Comparison of ENCODE assay signal across 9 mouse cellular contexts in genomic region chr12:9573682-9574081, GRCm38 (mm10). TPM values are rescaled to one million over a fixed set of nuclear protein-coding genes. Genes with fewer than 3 reads are reported as not detected.
DNase-seq lines count a peak whose midpoint lies in the region; ATAC-seq and TF ChIP-seq lines count a peak whose summit lies in the region.
"Had no signal": no experiment of that assay in that cellular context is flagged by ENCODE, and none has a peak within 500 bp of the region (broad histone marks: within the 10 kb centered on the region; RNA-seq: fewer than 3 reads in every experiment).

No protein-coding gene starts in this region.

- H3K27me3 ChIP-seq in heart, embryonic 12.5 days (replicated peaks), result peaks cover 64% of the 10 kb centered on the region
- H3K27me3 ChIP-seq in embryonic facial prominence, embryonic 14.5 days (replicated peaks; ENCODE audit: control insufficient read depth, insufficient read depth, low read length), result peaks cover 69% of the 10 kb centered on the region
- H3K27me3 ChIP-seq in intestine, embryonic 16.5 days (replicated peaks; ENCODE audit: control insufficient read depth, insufficient read depth, low read length), result peaks cover 63% of the 10 kb centered on the region
- H3K27me3 ChIP-seq in midbrain, postnatal 0 days (ENCODE audit: insufficient read depth, low read length), result peaks cover 87% of the 10 kb centered on the region

- ATAC-seq in heart, embryonic 12.5 days (ENCODE audit: insufficient number of reproducible peaks, low FRiP score), result 0 out of 2 replicates have a peak, but pooled peaks have one; percentile 3
- no peak for ATAC-seq in embryonic facial prominence, embryonic 14.5 days (ENCODE audit: low read depth)
- ATAC-seq in intestine, embryonic 16.5 days, result no peak
- no peak for ATAC-seq in midbrain, postnatal 0 days (ENCODE audit: low FRiP score)

- H3K27ac ChIP-seq in heart, embryonic 12.5 days (ENCODE audit: poor library complexity, severe bottlenecking), result no peak overlapping the region
- H3K27ac ChIP-seq in embryonic facial prominence, embryonic 14.5 days (replicated peaks; ENCODE audit: low read depth, low read length), result peak overlapping the region; percentile 16; the same call in 1 of the 2 replicates
- H3K27ac ChIP-seq in intestine, embryonic 16.5 days (ENCODE audit: low read length), result no peak overlapping the region
- no peak overlapping the region for H3K27ac ChIP-seq in midbrain, postnatal 0 days (ENCODE audit: low read depth, low read length)

- 0 out of 2 replicates have a peak overlapping the region, but pooled peaks have one; percentile 57 for H3K9ac ChIP-seq in heart, embryonic 12.5 days
- peak overlapping the region; percentile 89 for H3K9ac ChIP-seq in embryonic facial prominence, embryonic 14.5 days (ENCODE audit: low read depth, low read length)
- H3K9ac ChIP-seq in intestine, embryonic 16.5 days (ENCODE audit: low read depth, low read length), result no peak overlapping the region
- H3K9ac ChIP-seq in midbrain, postnatal 0 days (replicated peaks; ENCODE audit: low read length, poor library complexity, severe bottlenecking), result no peak overlapping the region

- no peak for TF ChIP-seq CTCF in midbrain, postnatal 0 days (IDR thresholded peaks at IDR 0.05)

- H3K4me2 ChIP-seq in heart, embryonic 12.5 days, result peak overlapping the region; percentile 96
- peak overlapping the region; percentile 66 for H3K4me2 ChIP-seq in embryonic facial prominence, embryonic 14.5 days (ENCODE audit: low read depth, low read length)
- peak overlapping the region; percentile 67 for H3K4me2 ChIP-seq in intestine, embryonic 16.5 days (ENCODE audit: low read depth, low read length)
- H3K4me2 ChIP-seq in midbrain, postnatal 0 days (ENCODE audit: low read depth, low read length, poor library complexity, severe bottlenecking), result peak overlapping the region; percentile 40; the same call in 1 of the 2 replicates

- H3K36me3 ChIP-seq in heart, embryonic 12.5 days, result no peaks in the 10 kb centered on the region
- no peaks in the 10 kb centered on the region for H3K36me3 ChIP-seq in embryonic facial prominence, embryonic 14.5 days (ENCODE audit: control insufficient read depth, insufficient read depth, low read length)
- H3K36me3 ChIP-seq in intestine, embryonic 16.5 days (ENCODE audit: control insufficient read depth, insufficient read depth, low read length), result no peaks in the 10 kb centered on the region
- H3K36me3 ChIP-seq in midbrain, postnatal 0 days (ENCODE audit: insufficient read depth, low read length), result no peaks in the 10 kb centered on the region

- H3K9me3 ChIP-seq in heart, embryonic 12.5 days (replicated peaks), result no peaks in the 10 kb centered on the region
- no peaks in the 10 kb centered on the region for H3K9me3 ChIP-seq in embryonic facial prominence, embryonic 14.5 days (ENCODE audit: control insufficient read depth, low read length)
- no peaks in the 10 kb centered on the region for H3K9me3 ChIP-seq in intestine, embryonic 16.5 days (ENCODE audit: control insufficient read depth, low read length)
- H3K9me3 ChIP-seq in midbrain, postnatal 0 days (ENCODE audit: low read length), result no peaks in the 10 kb centered on the region

- peak overlapping the region; percentile 58 for H3K4me3 ChIP-seq in heart, embryonic 12.5 days
- H3K4me3 ChIP-seq in embryonic facial prominence, embryonic 14.5 days (ENCODE audit: low read depth, low read length), result peak overlapping the region; percentile 66
- peak overlapping the region; percentile 51 for H3K4me3 ChIP-seq in intestine, embryonic 16.5 days (ENCODE audit: low read length)
- H3K4me3 ChIP-seq in midbrain, postnatal 0 days (ENCODE audit: low read depth, low read length), result no peak overlapping the region
- H3K4me3 ChIP-seq: erythroblast, embryonic 14.5 days had no signal

- DNase-seq in heart, adult 8-10 months (ENCODE audit: low spot score), result no peak
- DNase-seq in embryonic facial prominence, embryonic 14.5 days (ENCODE audit: low spot score), result no peak
- DNase-seq in midbrain, postnatal 0 days (ENCODE audit: low spot score), result no peak
- DNase-seq in right cerebral cortex, postnatal 36 days (ENCODE audit: low spot score in 2 of 2), result no peak
- no peak for DNase-seq in urinary bladder, adult 2 months (ENCODE audit: low spot score)
- DNase-seq in gastrocnemius, postnatal 36 days, result no peak

- WGBS in heart, embryonic 12.5 days, result 2% methylated on average over 12 of the region's 12 CpGs
- whole genome bisulfite sequencing in embryonic facial prominence, embryonic 14.5 days, result 5% methylated on average over 12 of the region's 12 CpGs
- WGBS in intestine, embryonic 16.5 days, result 10% methylated on average over 12 of the region's 12 CpGs
- 4% methylated on average over 12 of the region's 12 CpGs for WGBS in midbrain, postnatal 0 days

- H3K4me1 ChIP-seq in heart, embryonic 12.5 days (replicated peaks), result peaks cover 21% of the 10 kb centered on the region
- peaks cover 5% of the 10 kb centered on the region; the same call in 1 of the 2 replicates for H3K4me1 ChIP-seq in embryonic facial prominence, embryonic 14.5 days (ENCODE audit: control insufficient read depth, insufficient read depth, low read length)
- no peaks in the 10 kb centered on the region; the same call in 1 of the 2 replicates for H3K4me1 ChIP-seq in intestine, embryonic 16.5 days (ENCODE audit: control insufficient read depth, insufficient read depth, low read length)
- no peaks in the 10 kb centered on the region for H3K4me1 ChIP-seq in midbrain, postnatal 0 days (ENCODE audit: insufficient read depth, low read length)

- intact Hi-C loops in gastrocnemius, postnatal 36 days (cut with DNase I), result no loop called here

RNA-seq across cellular contexts. Expression of gene Osr1, which starts 3.8 kb away (rescaled TPM):
- polyA plus RNA-seq in heart, embryonic 12.5 days (2016; fragmentation: Nextera tagmentation; extraction: Ambion mirVana), result 9.5 and 10.7 TPM in 2 replicates
- total RNA-seq in heart, adult 8-10 months (2022), result 1 to 10 TPM; 2.2 to 4.3 (median 3.5) TPM
- polyA plus RNA-seq in embryonic facial prominence, embryonic 14.5 days (2014; fragmentation: Nextera tagmentation; extraction: Ambion mirVana), result 66.1 and 88.3 TPM in 2 replicates
- 23.4 and 26.3 TPM in 2 replicates for polyA plus RNA-seq in intestine, embryonic 16.5 days (2015; fragmentation: Nextera tagmentation; extraction: Ambion mirVana)
- 17.0 and 21.2 TPM in 2 replicates for total RNA-seq in midbrain, postnatal 0 days (2014; rRNA removed)
- 7.7 and 8.1 TPM in 2 replicates for polyA plus RNA-seq in midbrain, postnatal 0 days (2015; fragmentation: Nextera tagmentation; extraction: Ambion mirVana)
- 59.8 and 99.7 TPM in 2 replicates for polyA plus RNA-seq in urinary bladder, adult 2 months (2012; rRNA removed)
- 1 to 10 TPM; 2.0 to 2.5 TPM for total RNA-seq in gastrocnemius, postnatal 36 days (2021)
- polyA plus RNA-seq: erythroblast, embryonic 14.5 days had no signal

Comparison
In these comparisons a context has a peak if more than half of its experiments do, and no peak if none do; other contexts are left out.
1. H3K4me2 ChIP-seq: peak in every context shown above with its lines; median percentile 96 in heart, embryonic 12.5 days; 67 in intestine, embryonic 16.5 days; 66 in embryonic facial prominence, embryonic 14.5 days; 40 in midbrain, postnatal 0 days.
2. H3K9ac ChIP-seq: peak in heart, embryonic 12.5 days (single experiment) and embryonic facial prominence, embryonic 14.5 days (single experiment); none in intestine, embryonic 16.5 days (single experiment) and midbrain, postnatal 0 days (single experiment).